Mouse (Mus musculus) stomach, embryonic 15.5 days (tissue): Measurements from ENCODE around the gene Furin. TPM values are rescaled to one million over a fixed set of nuclear protein-coding genes. Genes with fewer than 3 reads are reported as not detected.

Experiments
- ATAC-seq: fragments of 200-750 bp; cut with Nextera tagmentation; 2 replicates; pipeline ENCODE4 v1.8.0; 2017; ENCODE audit warnings: low read depth, moderate number of reproducible peaks, moderate TSS enrichment; ENCODE audit not compliant: insufficient read depth, low FRiP score
- H3K27ac ChIP-seq: fragments of 300-500 bp; sonication (generic); 2 replicates; pipeline ENCODE4 v1.5.1; 2015; ENCODE audit warnings: mild to moderate bottlenecking, inconsistent platforms
- H3K27me3 ChIP-seq: fragments of 300-500 bp; sonication (generic); replicated peaks from 2 replicates; pipeline ENCODE4 v1.6.1; 2015; ENCODE audit warnings: inconsistent platforms
- H3K36me3 ChIP-seq: fragments of 300-500 bp; sonication (generic); 2 replicates; pipeline ENCODE4 v1.6.1; 2015; ENCODE audit warnings: inconsistent platforms
- H3K4me1 ChIP-seq: fragments of 300-500 bp; sonication (generic); 2 replicates; pipeline ENCODE4 v1.6.1; 2015; ENCODE audit warnings: inconsistent platforms
- H3K4me2 ChIP-seq: fragments of 300-500 bp; sonication (generic); 2 replicates; pipeline ENCODE4 v1.6.1; 2015; ENCODE audit warnings: mild to moderate bottlenecking, inconsistent platforms
- H3K4me3 ChIP-seq: fragments of 300-500 bp; sonication (generic); replicated peaks from 2 replicates; pipeline ENCODE4 v1.5.1; 2015; ENCODE audit warnings: inconsistent platforms
- H3K9ac ChIP-seq: fragments of 300-500 bp; sonication (generic); 2 replicates; pipeline ENCODE4 v1.6.1; 2015; ENCODE audit warnings: inconsistent platforms
- H3K9me3 ChIP-seq: fragments of 300-500 bp; sonication (generic); 2 replicates; pipeline ENCODE4 v1.6.1; 2016; ENCODE audit warnings: inconsistent platforms
- WGBS: fragments of 180-500 bp; shearing (Covaris S2); methylation state at CpG from one replicate; pipeline ENCODE4 v1.1.7; 2015; 5-methylcytosine and 5-hydroxymethylcytosine counted together
- polyA plus RNA-seq: library from polyadenylated mRNA; unstranded; fragments of >200 nt; fragmentation: Nextera tagmentation; extraction: Ambion mirVana; gene quantifications from 2 replicates; pipeline ENCODE4 v1.2.1, GENCODE M21; 2015

Gene Furin
- polyA plus RNA-seq, 1 experiment from 2014 or later = 11.6 TPM

- WGBS = 82% methylated on average over 6 of the region's 6 CpGs
- Histone ChIP-seq H3K4me1 (peaks cover 7% of the 10 kb centered on the region; the same call in 1 of the 2 replicates), H3K4me3 (no peak overlapping the region), H3K4me2 (no peak overlapping the region), H3K9me3 (no peaks in the 10 kb centered on the region), H3K27me3 (no peaks in the 10 kb centered on the region), H3K27ac (no peak overlapping the region), H3K9ac (no peak overlapping the region), H3K36me3 (no peaks in the 10 kb centered on the region)
- ATAC-seq = no peak
These were observed 19.5 kb upstream of the Furin start for GRCm38 (mm10) chr7:80424722-80425121.

- peaks cover 7% of the 10 kb centered on the region; the same call in 1 of the 2 replicates for H3K4me1 ChIP-seq
- peak overlapping the region; percentile 42; the same call in 1 of the 2 replicates for H3K27ac ChIP-seq
- H3K36me3 ChIP-seq = no peaks in the 10 kb centered on the region
- no peak overlapping the region for H3K9ac ChIP-seq
- no peaks in the 10 kb centered on the region for H3K9me3 ChIP-seq
- 9% methylated on average over 20 of the region's 20 CpGs for WGBS
- ATAC-seq = peak; percentile 41; the same call in 1 of the 2 replicates
- peak overlapping the region; percentile 49 for H3K4me2 ChIP-seq
- H3K27me3 ChIP-seq = no peaks in the 10 kb centered on the region
- peak overlapping the region; percentile 18; the same call in 1 of the 2 replicates for H3K4me3 ChIP-seq
These were observed 17.7 kb upstream of the Furin start for GRCm38 (mm10) chr7:80422759-80423480.

- Histone ChIP-seq H3K4me2 (no peak overlapping the region), H3K9me3 (no peaks in the 10 kb centered on the region), H3K27ac (no peak overlapping the region), H3K27me3 (no peaks in the 10 kb centered on the region), H3K4me1 (peaks cover 7% of the 10 kb centered on the region; the same call in 1 of the 2 replicates), H3K36me3 (no peaks in the 10 kb centered on the region), H3K4me3 (no peak overlapping the region), H3K9ac (no peak overlapping the region)
- WGBS = 91% methylated on average over 6 of the region's 6 CpGs
- ATAC-seq = no peak
These were observed 16.3 kb upstream of the Furin start for GRCm38 (mm10) chr7:80421576-80421975.

GRCm38 (mm10) chr7:80420586-80420985 lies 15.3 kb upstream of the Furin start:
- Histone ChIP-seq H3K4me2 (no peak overlapping the region), H3K27me3 (no peaks in the 10 kb centered on the region), H3K36me3 (no peaks in the 10 kb centered on the region), H3K4me3 (no peak overlapping the region), H3K4me1 (peaks cover 7% of the 10 kb centered on the region; the same call in 1 of the 2 replicates), H3K9me3 (no peaks in the 10 kb centered on the region), H3K27ac (no peak overlapping the region), H3K9ac (no peak overlapping the region)
- 85% methylated on average over 4 of the region's 4 CpGs for WGBS
- no peak for ATAC-seq

GRCm38 (mm10) chr7:80419278-80419677 lies 14.0 kb upstream of the Furin start:
- Histone ChIP-seq H3K9ac (no peak overlapping the region), H3K4me3 (no peak overlapping the region), H3K4me1 (peaks cover 7% of the 10 kb centered on the region; the same call in 1 of the 2 replicates), H3K36me3 (no peaks in the 10 kb centered on the region), H3K27ac (no peak overlapping the region), H3K9me3 (no peaks in the 10 kb centered on the region), H3K27me3 (no peaks in the 10 kb centered on the region), H3K4me2 (no peak overlapping the region)
- 53% methylated on average over 3 of the region's 3 CpGs for WGBS
- no peak for ATAC-seq

GRCm38 (mm10) chr7:80418036-80418435 lies 12.8 kb upstream of the Furin start:
- Histone ChIP-seq H3K4me3 (no peak overlapping the region), H3K36me3 (no peaks in the 10 kb centered on the region), H3K9me3 (no peaks in the 10 kb centered on the region), H3K4me2 (no peak overlapping the region), H3K27me3 (no peaks in the 10 kb centered on the region), H3K9ac (no peak overlapping the region), H3K4me1 (peaks cover 5% of the 10 kb centered on the region; the same call in 1 of the 2 replicates), H3K27ac (no peak overlapping the region)
- WGBS = 82% methylated on average over 3 of the region's 3 CpGs
- ATAC-seq = no peak

GRCm38 (mm10) chr7:80417601-80418000 lies 12.4 kb upstream of the Furin start:
- Histone ChIP-seq H3K27me3 (no peaks in the 10 kb centered on the region), H3K4me1 (0 out of 2 replicates have a peak, but pooled peaks cover 1% of the 10 kb centered on the region), H3K4me3 (no peak overlapping the region), H3K9me3 (no peaks in the 10 kb centered on the region), H3K36me3 (no peaks in the 10 kb centered on the region), H3K4me2 (no peak overlapping the region), H3K9ac (no peak overlapping the region), H3K27ac (no peak overlapping the region)
- ATAC-seq = no peak

GRCm38 (mm10) chr7:80416969-80417368 lies 11.7 kb upstream of the Furin start:
- no peak for ATAC-seq
- 78% methylated on average over 7 of the region's 7 CpGs for WGBS
- Histone ChIP-seq H3K9me3 (no peaks in the 10 kb centered on the region), H3K4me1 (no peaks in the 10 kb centered on the region), H3K4me3 (no peak overlapping the region), H3K27ac (no peak overlapping the region), H3K36me3 (no peaks in the 10 kb centered on the region), H3K9ac (no peak overlapping the region), H3K4me2 (no peak overlapping the region), H3K27me3 (no peaks in the 10 kb centered on the region)

- Histone ChIP-seq H3K4me3 (no peak overlapping the region), H3K36me3 (no peaks in the 10 kb centered on the region), H3K4me1 (no peaks in the 10 kb centered on the region), H3K27ac (no peak overlapping the region), H3K27me3 (no peaks in the 10 kb centered on the region), H3K9ac (no peak overlapping the region), H3K9me3 (no peaks in the 10 kb centered on the region), H3K4me2 (no peak overlapping the region)
- WGBS = 69% methylated on average over 7 of the region's 7 CpGs
- no peak for ATAC-seq
These were observed 9.1 kb upstream of the Furin start for GRCm38 (mm10) chr7:80414303-80414855.

- H3K27ac ChIP-seq = no peak overlapping the region
- no peak for ATAC-seq
- no peaks in the 10 kb centered on the region for H3K9me3 ChIP-seq
- no peaks in the 10 kb centered on the region for H3K36me3 ChIP-seq
- H3K27me3 ChIP-seq = no peaks in the 10 kb centered on the region
- 84% methylated on average over 9 of the region's 9 CpGs for WGBS
- H3K4me1 ChIP-seq = no peaks in the 10 kb centered on the region
- no peak overlapping the region for H3K9ac ChIP-seq
- H3K4me3 ChIP-seq = no peak overlapping the region
- H3K4me2 ChIP-seq = no peak overlapping the region
These were observed 8.5 kb upstream of the Furin start for GRCm38 (mm10) chr7:80413512-80414302.

- 0 out of 2 replicates have a peak, but pooled peaks cover 3% of the 10 kb centered on the region for H3K4me1 ChIP-seq
- no peaks in the 10 kb centered on the region for H3K9me3 ChIP-seq
- no peak overlapping the region for H3K4me3 ChIP-seq
- WGBS = 68% methylated on average over 5 of the region's 5 CpGs
- ATAC-seq = no peak
- H3K9ac ChIP-seq = no peak overlapping the region
- no peak overlapping the region for H3K4me2 ChIP-seq
- H3K36me3 ChIP-seq = no peaks in the 10 kb centered on the region
- H3K27me3 ChIP-seq = no peaks in the 10 kb centered on the region
- no peak overlapping the region for H3K27ac ChIP-seq
These were observed 7.5 kb upstream of the Furin start for GRCm38 (mm10) chr7:80412781-80413180.

- no peaks in the 10 kb centered on the region for H3K27me3 ChIP-seq
- H3K27ac ChIP-seq = no peak overlapping the region
- WGBS = 77% methylated on average over 10 of the region's 10 CpGs
- no peak overlapping the region for H3K4me2 ChIP-seq
- H3K4me3 ChIP-seq = no peak overlapping the region
- ATAC-seq = no peak
- no peaks in the 10 kb centered on the region for H3K36me3 ChIP-seq
- no peak overlapping the region for H3K9ac ChIP-seq
- H3K4me1 ChIP-seq = 0 out of 2 replicates have a peak, but pooled peaks cover 8% of the 10 kb centered on the region
- H3K9me3 ChIP-seq = no peaks in the 10 kb centered on the region
These were observed 7.0 kb upstream of the Furin start for GRCm38 (mm10) chr7:80412279-80412678.
